Comparison of ENCODE assay signal across 8 mouse cellular contexts in genomic region chr5:143623356-143624295, GRCm38 (mm10). TPM values are rescaled to one million over a fixed set of nuclear protein-coding genes. Genes with fewer than 3 reads are reported as not detected.
A peak's percentile ranks its signal among the peaks of the same experiment; 100 is the strongest.
DNase-seq lines count a peak whose midpoint lies in the region; ATAC-seq and TF ChIP-seq lines count a peak whose summit lies in the region.

No protein-coding gene starts in this region.

- H3K4me1 ChIP-seq in CH12.LX (ENCODE audit: control insufficient read depth in 1 of 2, insufficient read depth in 2 of 2): peaks cover 0 to 8% of the 10 kb centered on the region in 2 experiments; a peak in 2 of 4 replicates
- H3K4me1 ChIP-seq in forebrain, embryonic 11.5 days (replicated peaks; ENCODE audit: control insufficient read depth, insufficient read depth, low read length): peaks cover 7% of the 10 kb centered on the region; the same call in 1 of the 2 replicates
- H3K4me1 ChIP-seq in limb, embryonic 13.5 days: peaks cover 54% of the 10 kb centered on the region
- H3K4me1 ChIP-seq in neural tube, embryonic 14.5 days (ENCODE audit: control insufficient read depth, insufficient read depth, low read length): peaks cover 15% of the 10 kb centered on the region

- TF ChIP-seq EP300 in CH12.LX (IDR thresholded peaks at IDR 0.05; ENCODE audit: low read length): no peak

- no peak overlapping the region for H3K27ac ChIP-seq in CH12.LX (ENCODE audit: insufficient read depth, low read depth)
- H3K27ac ChIP-seq in forebrain, embryonic 11.5 days (ENCODE audit: low read depth, low read length): no peak overlapping the region
- H3K27ac ChIP-seq in limb, embryonic 13.5 days: peak overlapping the region; percentile 33; the same call in 1 of the 2 replicates
- H3K27ac ChIP-seq in neural tube, embryonic 14.5 days (ENCODE audit: low read depth, low read length): no peak overlapping the region

- no peak for TF ChIP-seq POLR2A in CH12.LX (IDR thresholded peaks at IDR 0.05; ENCODE audit: low read depth, low read length)

- no peak for ATAC-seq in forebrain, embryonic 11.5 days (replicated peaks; ENCODE audit: low FRiP score)
- ATAC-seq in limb, embryonic 13.5 days (ENCODE audit: low FRiP score, low read depth): no peak
- no peak for ATAC-seq in neural tube, embryonic 14.5 days (ENCODE audit: low read depth)

- peak; percentile 94 for DNase-seq in heart, adult 11 months
- no peak for DNase-seq in heart, postnatal 36 days
- no peak for DNase-seq in CH12.LX (ENCODE audit: extremely low read depth)
- no peak for DNase-seq in forebrain, embryonic 11.5 days (ENCODE audit: low spot score)
- DNase-seq in urinary bladder, postnatal 10 days (ENCODE audit: low spot score): no peak
- DNase-seq in urinary bladder, postnatal 4 days (ENCODE audit: low spot score in 2 of 2): no peak

- H3K4me3 ChIP-seq in CH12.LX (replicated peaks in 1 of 3; ENCODE audit: low read depth in 2 of 3, low read length in 2 of 3, poor library complexity in 1 of 3): no peak overlapping the region
- H3K4me3 ChIP-seq in forebrain, embryonic 11.5 days (ENCODE audit: low read depth, low read length): peak overlapping the region; percentile 87
- H3K4me3 ChIP-seq in limb, embryonic 13.5 days: peak overlapping the region; percentile 83
- peak overlapping the region; percentile 83 for H3K4me3 ChIP-seq in neural tube, embryonic 14.5 days (ENCODE audit: low read depth, low read length)

- intact Hi-C loops in heart, postnatal 36 days (cut with DNase I): loop anchor here (1.0 to 2.0 kb wide), 2 partner anchors 46 to 51 kb away; no protein-coding TSS in a partner anchor

- H3K36me3 ChIP-seq in CH12.LX (replicated peaks in 1 of 2; ENCODE audit: control insufficient read depth in 1 of 2, insufficient read depth in 1 of 2, low read length in 1 of 2): no peaks in the 10 kb centered on the region
- H3K36me3 ChIP-seq in forebrain, embryonic 11.5 days (ENCODE audit: control insufficient read depth, insufficient read depth, low read length): no peaks in the 10 kb centered on the region
- no peaks in the 10 kb centered on the region for H3K36me3 ChIP-seq in limb, embryonic 13.5 days
- H3K36me3 ChIP-seq in neural tube, embryonic 14.5 days (ENCODE audit: control insufficient read depth, insufficient read depth, low read length): no peaks in the 10 kb centered on the region

- H3K9me3 ChIP-seq in CH12.LX (replicated peaks; ENCODE audit: low read length): no peaks in the 10 kb centered on the region
- H3K9me3 ChIP-seq in forebrain, embryonic 11.5 days (ENCODE audit: control insufficient read depth, low read length): no peaks in the 10 kb centered on the region
- no peaks in the 10 kb centered on the region for H3K9me3 ChIP-seq in limb, embryonic 13.5 days
- H3K9me3 ChIP-seq in neural tube, embryonic 14.5 days (ENCODE audit: control insufficient read depth, low read length): no peaks in the 10 kb centered on the region

- H3K79me2 ChIP-seq in CH12.LX (replicated peaks; ENCODE audit: control insufficient read depth, extremely low read depth, insufficient read depth, poor library complexity, severe bottlenecking): no peaks in the 10 kb centered on the region

- no peak overlapping the region for H3K9ac ChIP-seq in CH12.LX (ENCODE audit: insufficient read depth, low read depth)
- H3K9ac ChIP-seq in forebrain, embryonic 11.5 days (ENCODE audit: low read length): no peak overlapping the region
- peak overlapping the region; percentile 84 for H3K9ac ChIP-seq in limb, embryonic 13.5 days
- no peak overlapping the region; the same call in 1 of the 2 replicates for H3K9ac ChIP-seq in neural tube, embryonic 14.5 days (replicated peaks; ENCODE audit: low read depth, low read length)

- 0 out of 2 replicates have a peak overlapping the region, but pooled peaks have one; percentile 24 for H3K4me2 ChIP-seq in CH12.LX (ENCODE audit: insufficient read depth, low read depth, poor library complexity, severe bottlenecking)
- peak overlapping the region; percentile 77; the same call in 1 of the 2 replicates for H3K4me2 ChIP-seq in forebrain, embryonic 11.5 days (ENCODE audit: low read depth, low read length, severe bottlenecking)
- H3K4me2 ChIP-seq in limb, embryonic 13.5 days (replicated peaks): peak overlapping the region; percentile 90
- peak overlapping the region; percentile 85 for H3K4me2 ChIP-seq in neural tube, embryonic 14.5 days (ENCODE audit: low read depth, low read length)

- TF ChIP-seq CTCF in CH12.LX (conservative IDR thresholded peaks at IDR 0.05 in 1 of 2, IDR thresholded peaks at IDR 0.05 in 1 of 2; ENCODE audit: low read depth in 2 of 2, low read length in 2 of 2): no peak

- in situ Hi-C loops in CH12.LX (cut with MboI; ENCODE audit: low pct_ligation_motif_present, low pct_unique_long_range_greater_than_20kb, low sequenced_read_pairs): loop anchor here (5.0 to 10.0 kb wide), 2 partner anchors 36 to 71 kb away; no protein-coding TSS in a partner anchor

- WGBS in forebrain, embryonic 11.5 days: 67% methylated on average over 19 of the region's 19 CpGs
- 33% methylated on average over 19 of the region's 19 CpGs for WGBS in limb, embryonic 13.5 days
- WGBS in neural tube, embryonic 14.5 days: 50% methylated on average over 19 of the region's 19 CpGs

- H3K27me3 ChIP-seq in CH12.LX (replicated peaks): peaks cover 17% of the 10 kb centered on the region
- no peaks in the 10 kb centered on the region for H3K27me3 ChIP-seq in forebrain, embryonic 11.5 days (ENCODE audit: control insufficient read depth, insufficient read depth, low read length)
- no peaks in the 10 kb centered on the region for H3K27me3 ChIP-seq in limb, embryonic 13.5 days
- no peaks in the 10 kb centered on the region for H3K27me3 ChIP-seq in neural tube, embryonic 14.5 days (ENCODE audit: control insufficient read depth, insufficient read depth, low read length)

- no peak for TF ChIP-seq RAD21 in CH12.LX (IDR thresholded peaks at IDR 0.05; ENCODE audit: low read depth, low read length)

- dilution Hi-C loops in CH12.LX (cut with MboI; ENCODE audit: extremely low pct_ligation_motif_present, extremely low pct_unique_long_range_greater_than_20kb, low sequenced_read_pairs): no loop called here

TF ChIP-seq in CH12.LX, 34 proteins besides CTCF, POLR2A, EP300 and RAD21:
- TF ChIP-seq MAFK (IDR thresholded peaks at IDR 0.05; ENCODE audit: insufficient replicate concordance, low read length): no peak
- no peak for TF ChIP-seq SMC3 (IDR thresholded peaks at IDR 0.05; ENCODE audit: low read depth, low read length)
- TF ChIP-seq E2F4 (IDR thresholded peaks at IDR 0.05; ENCODE audit: insufficient replicate concordance, low read depth, low read length): no peak

RNA-seq across cellular contexts. Expression of gene Cyth3, which starts 1.4 kb away (rescaled TPM):
- total RNA-seq in heart, postnatal 36 days (2021): 10 to 100 TPM; 34.7 to 40.7 TPM
- total RNA-seq in CH12.LX (2012; rRNA removed) (3.3 and 3.4 TPM in 2 replicates), CH12.LX (2014; rRNA removed) (4.8 and 5.9 TPM in 2 replicates)
- 5.4 and 5.6 TPM in 2 replicates for polyA plus RNA-seq in CH12.LX (2012; ENCODE audit: insufficient read length, low read depth)
- 27.8 and 29.4 TPM in 2 replicates for polyA plus RNA-seq in forebrain, embryonic 11.5 days (2014; fragmentation: Nextera tagmentation; extraction: Ambion mirVana)
- 60.7 and 61.3 TPM in 2 replicates for polyA plus RNA-seq in limb, embryonic 13.5 days (2015; fragmentation: Nextera tagmentation; extraction: Ambion mirVana)
- polyA plus RNA-seq in neural tube, embryonic 14.5 days (2014; fragmentation: Nextera tagmentation; extraction: Ambion mirVana): 35.3 and 42.6 TPM in 2 replicates

Comparison
In these comparisons a context has a peak if more than half of its experiments do, and no peak if none do; other contexts are left out.
1. H3K4me2 ChIP-seq: peak in every context shown above with its lines; median percentile 90 in limb, embryonic 13.5 days; 85 in neural tube, embryonic 14.5 days; 77 in forebrain, embryonic 11.5 days; 24 in CH12.LX.
2. H3K4me3 ChIP-seq: peak in forebrain, embryonic 11.5 days (single experiment), limb, embryonic 13.5 days (single experiment) and neural tube, embryonic 14.5 days (single experiment); none in CH12.LX (0 of 3).